Mouse (Mus musculus) megakaryocyte, adult 5-6 weeks (primary cell): ENCODE results near the gene 4930539E08Rik. TPM values are rescaled to one million over a fixed set of nuclear protein-coding genes. Genes with fewer than 3 reads are reported as not detected.

ENCODE experiments used
- ATAC-seq: 2 replicates; pipeline ENCODE4 v1.8.0; 2016; ENCODE audit warnings: mild to moderate bottlenecking, inconsistent platforms; ENCODE audit not compliant: poor library complexity, severe bottlenecking
- total RNA-seq, 2 experiments: library from RNA; stranded (forward) in 1 of 2; stranded (reverse) in 1 of 2; fragments of 153-499, 151-499 nt in 1 of 2; fragments of 221-1000, 200-1000 nt in 1 of 2; gene quantifications; 2 replicates each; pipeline versions ENCODE4 v1.2.3 to v1.2.4; 2015 to 2017

The 4930539E08Rik gene
- total RNA-seq (2015) (0.18 TPM in 1 of 2 replicates, not detected in the other), total RNA-seq (2017) (0.08 and 0.40 TPM in 2 replicates)

GRCm38 (mm10) chr17:28915060-28915628 is at the start of gene 4930539E08Rik:
TSS of gene 4930539E08Rik (minus strand) at chr17:28915324.
- ATAC-seq, result no peak

- no peak for ATAC-seq
These were observed 46.5 kb upstream of the 4930539E08Rik start for GRCm38 (mm10) chr17:28961596-28961995.

GRCm38 (mm10) chr17:28960597-28960996 is 45.5 kb upstream of the 4930539E08Rik start:
- no peak for ATAC-seq

DNA sequence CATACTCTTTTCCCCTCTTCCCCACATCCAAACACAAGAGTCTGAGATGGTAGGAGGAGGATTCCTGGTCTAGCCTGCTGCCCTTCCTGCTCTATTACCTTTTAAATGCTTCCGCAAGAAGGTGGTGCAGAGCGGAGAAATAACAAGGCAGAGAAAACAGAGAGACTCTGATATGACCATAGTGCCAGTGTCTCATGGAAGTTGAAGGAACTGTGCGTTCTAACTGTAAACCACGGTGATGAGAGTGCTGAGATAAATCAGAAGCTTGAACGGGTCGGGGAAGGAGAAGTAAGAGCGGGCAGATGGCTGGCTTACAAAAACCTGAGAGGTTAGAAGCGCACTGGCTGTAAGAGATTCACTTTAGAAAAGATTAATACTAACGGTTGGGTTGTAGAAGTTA is 39.3 kb upstream of the 4930539E08Rik start:
- ATAC-seq, result no peak

DNA sequence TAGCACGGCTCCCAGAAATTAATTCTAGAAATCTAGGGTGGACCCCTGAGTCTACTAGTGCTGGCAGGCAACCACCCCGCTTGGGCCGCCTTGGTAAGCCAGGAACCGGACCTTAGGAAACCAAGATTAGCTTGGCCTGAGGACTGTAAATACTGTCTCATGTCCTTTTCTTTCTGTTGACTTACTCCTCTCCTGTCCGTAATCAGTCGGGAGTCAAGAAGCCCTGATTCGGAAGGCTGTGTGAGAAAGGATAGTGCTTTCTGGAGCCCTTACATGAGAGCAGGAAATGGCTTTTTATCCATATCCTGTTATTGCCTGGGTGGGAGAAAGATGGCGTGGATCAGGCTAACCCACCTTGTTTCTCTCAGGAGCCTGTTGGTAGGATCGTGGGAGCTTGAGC is 38.1 kb upstream of the 4930539E08Rik start:
- no peak for ATAC-seq

DNA sequence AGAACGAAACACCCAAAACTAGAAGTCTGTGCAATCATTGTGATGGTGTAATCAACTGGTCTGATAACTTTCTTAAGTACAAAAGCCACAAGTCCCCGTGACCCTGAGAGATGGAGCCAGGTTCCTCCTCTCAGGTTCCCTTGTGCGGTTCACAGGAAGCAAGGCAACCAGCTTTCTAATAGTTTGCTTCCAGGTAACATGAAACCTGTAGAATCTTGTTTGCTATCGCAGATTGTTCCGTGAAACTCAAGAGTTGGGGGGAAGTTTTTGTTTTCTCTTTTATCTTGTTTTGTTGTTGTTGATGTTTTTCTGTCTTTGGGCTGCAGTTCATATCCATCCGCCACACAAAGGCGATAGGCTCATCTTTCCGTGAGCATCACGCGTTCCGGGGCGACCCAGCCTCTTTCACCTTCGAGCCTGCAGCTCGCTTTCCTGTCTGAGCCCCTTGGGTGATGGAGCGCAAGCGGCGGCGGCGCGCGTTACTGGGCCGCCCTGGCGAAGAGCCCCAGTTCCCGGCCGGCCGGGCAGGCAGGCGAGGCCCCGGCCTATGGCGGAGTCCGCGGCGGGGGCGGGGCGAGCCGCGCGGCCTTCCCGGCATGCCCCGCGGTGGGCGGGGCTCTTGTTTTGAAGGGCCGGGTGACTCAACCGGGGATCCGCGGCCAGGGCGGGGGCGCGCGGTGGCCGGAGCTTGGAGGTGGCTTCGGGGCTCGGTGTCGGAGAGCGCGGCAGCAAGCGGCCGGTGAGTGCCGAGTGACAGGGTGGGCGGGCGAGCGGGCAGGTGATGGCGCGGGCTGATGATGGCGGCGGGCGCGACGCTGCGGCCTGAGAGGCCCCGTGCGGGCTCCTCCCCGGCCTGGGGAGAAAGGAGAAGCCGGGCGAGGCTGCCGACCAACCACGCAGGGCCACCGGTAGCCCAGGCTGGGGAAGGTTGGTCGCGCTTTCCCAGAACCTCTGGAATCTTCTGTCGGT is 37.0 kb upstream of the 4930539E08Rik start, which contains the start of gene Kctd20:
Kctd20 (plus strand) TSS at position 120 of the 969 bp plus-strand sequence.
- peak; percentile 76 for ATAC-seq

DNA sequence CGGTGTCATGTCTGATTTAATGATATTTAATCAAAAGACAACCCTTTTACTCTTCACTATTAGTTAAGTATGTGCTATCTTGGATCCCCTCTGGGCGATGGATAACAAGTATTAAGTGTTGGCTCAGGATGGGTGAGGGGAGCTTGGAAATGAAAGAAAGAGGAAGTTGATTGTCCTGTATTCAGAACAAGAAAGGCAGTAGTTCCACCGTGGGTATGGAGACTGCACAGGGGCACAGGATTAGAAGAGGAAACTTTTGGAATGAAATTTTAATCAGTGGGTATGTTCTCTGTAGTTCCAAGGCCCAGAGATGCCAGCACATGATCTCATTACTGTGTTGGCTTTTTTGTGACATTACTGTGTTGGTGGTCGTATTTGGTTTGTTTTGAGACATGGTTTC is 35.6 kb upstream of the 4930539E08Rik start:
- ATAC-seq, result no peak

DNA sequence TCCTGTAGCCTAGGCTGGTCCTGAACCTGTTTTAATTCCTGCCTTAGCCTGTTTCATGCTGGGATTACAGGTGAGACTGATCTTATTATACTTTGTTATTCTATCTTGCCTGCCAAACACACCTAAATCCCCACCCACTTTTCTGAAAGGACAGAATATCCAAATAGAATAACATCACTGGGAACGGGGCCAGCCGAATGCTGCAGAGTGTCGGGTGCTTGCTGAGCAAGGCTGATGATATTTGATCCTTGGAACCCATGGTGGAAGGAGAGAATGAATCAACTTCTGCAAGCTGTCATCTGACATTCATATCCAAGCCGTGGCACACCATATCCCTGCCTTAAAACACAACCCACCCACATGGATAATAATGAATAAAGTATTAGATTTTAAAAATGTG is 33.5 kb upstream of the 4930539E08Rik start:
- no peak for ATAC-seq

- ATAC-seq, result peak; percentile 74
These were observed 32.2 kb upstream of the 4930539E08Rik start for GRCm38 (mm10) chr17:28947011-28947939.

GRCm38 (mm10) chr17:28944481-28944880 is 29.4 kb upstream of the 4930539E08Rik start:
- no peak for ATAC-seq

- ATAC-seq, result no peak
These were observed 28.6 kb upstream of the 4930539E08Rik start, which contains the start of gene Pxt1 for GRCm38 (mm10) chr17:28943740-28944139. TSS of gene Pxt1 (minus strand) at chr17:28943840.

DNA sequence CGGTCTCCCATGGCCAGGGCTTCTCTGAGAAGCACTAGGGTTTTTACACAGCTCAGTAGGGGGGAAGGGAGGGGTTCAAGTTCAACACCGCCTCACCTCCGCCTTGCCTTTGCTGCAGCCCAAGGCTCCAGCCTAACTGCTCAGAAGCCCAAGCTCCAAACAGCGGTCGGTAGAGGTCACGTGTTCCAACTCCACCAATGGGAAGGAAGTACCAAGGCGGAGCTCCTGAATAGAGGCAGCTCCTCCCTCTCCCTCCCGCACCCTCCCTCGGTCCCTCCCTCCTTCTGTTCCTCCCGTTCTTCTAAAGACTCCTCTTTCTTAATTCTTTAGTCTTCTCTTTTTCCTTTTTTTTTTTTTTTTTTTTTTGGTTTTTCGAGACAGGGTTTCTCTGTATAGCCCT is 27.0 kb upstream of the 4930539E08Rik start:
- peak; percentile 68 for ATAC-seq

- peak; percentile 74 for ATAC-seq
These were observed 25.8 kb upstream of the 4930539E08Rik start for GRCm38 (mm10) chr17:28940776-28941555.

DNA sequence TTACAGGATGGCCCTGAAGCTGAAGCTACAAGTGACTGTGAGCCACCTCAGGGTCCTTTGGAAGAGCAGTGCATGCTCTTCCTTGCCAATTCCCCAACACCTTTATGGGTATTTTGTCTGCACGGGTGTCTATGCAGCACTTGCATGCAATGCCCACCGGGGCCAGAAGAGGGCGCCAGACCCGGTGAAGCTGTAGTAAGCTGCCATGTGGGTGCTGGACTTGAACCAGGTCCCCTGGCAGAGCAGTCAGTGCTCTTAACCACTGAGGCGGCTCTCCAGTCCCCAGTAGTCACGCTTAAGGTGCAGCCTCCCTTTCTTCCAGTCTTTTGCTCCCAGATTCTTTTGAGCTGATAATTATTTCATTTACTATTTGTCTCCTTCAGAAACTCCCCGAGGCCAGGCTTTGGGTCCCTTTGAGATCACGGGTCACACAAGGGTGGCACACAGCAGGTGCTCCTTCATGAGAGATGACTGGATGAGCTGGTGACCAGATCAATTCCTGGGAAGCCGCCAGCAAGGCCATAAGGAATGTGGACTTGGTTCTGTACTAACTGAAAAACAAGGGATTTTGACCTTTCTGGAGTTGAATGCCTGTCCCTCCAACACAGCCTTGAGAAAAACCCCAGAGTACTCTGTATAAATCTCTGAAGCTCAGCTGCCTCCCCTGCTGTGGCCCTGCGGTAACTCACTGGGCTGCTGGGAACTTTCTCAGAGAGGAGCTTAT is 21.7 kb upstream of the 4930539E08Rik start:
- peak; percentile 81 for ATAC-seq

GRCm38 (mm10) chr17:28936133-28936532 is 21.0 kb upstream of the 4930539E08Rik start:
- ATAC-seq, result no peak

- ATAC-seq, result no peak
These were observed 19.2 kb upstream of the 4930539E08Rik start for GRCm38 (mm10) chr17:28934120-28934916.

DNA sequence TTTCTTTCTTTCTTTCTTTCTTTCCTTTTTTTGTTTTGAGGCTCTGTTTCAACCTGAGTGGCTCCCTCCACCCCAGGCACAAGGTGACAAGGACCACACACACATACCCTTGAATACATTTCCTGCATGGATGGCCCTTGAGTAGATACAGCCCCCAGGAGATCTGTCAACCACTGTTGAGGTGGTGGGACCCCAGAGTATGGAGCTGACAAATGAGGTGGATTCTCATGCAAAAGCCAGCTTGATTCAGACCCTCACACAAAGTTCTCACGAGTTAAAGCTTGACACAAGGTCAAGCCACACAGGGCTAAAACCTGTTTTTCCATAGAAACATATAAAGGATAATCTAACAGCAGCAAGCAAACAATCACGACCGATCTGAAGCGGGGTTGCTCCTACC is 17.1 kb upstream of the 4930539E08Rik start:
- no peak for ATAC-seq

GRCm38 (mm10) chr17:28931436-28932211 is 16.5 kb upstream of the 4930539E08Rik start:
- no peak for ATAC-seq
